Mouse (Mus musculus) midbrain, embryonic 12.5 days (tissue): Measurements from ENCODE around the gene Lmnb2. TPM values are rescaled to one million over a fixed set of nuclear protein-coding genes. Genes with fewer than 3 reads are reported as not detected.

Experiments
- ATAC-seq: fragments of 200-750 bp; cut with Nextera tagmentation; 2 replicates; pipeline ENCODE4 v1.8.0; 2017; ENCODE audit warnings: low read depth, moderate TSS enrichment, moderate library complexity; ENCODE audit not compliant: low FRiP score
- H3K27ac ChIP-seq: fragments of 300-500 bp; sonication (generic); replicated peaks from 2 replicates; pipeline ENCODE4 v1.5.1; 2016; ENCODE audit warnings: mild to moderate bottlenecking
- H3K27me3 ChIP-seq: fragments of 300-500 bp; sonication (generic); 2 replicates; pipeline ENCODE4 v1.6.1; 2016; ENCODE audit warnings: mild to moderate bottlenecking
- H3K36me3 ChIP-seq: fragments of 300-500 bp; sonication (generic); 2 replicates; pipeline ENCODE4 v1.6.1; 2016
- H3K4me1 ChIP-seq: fragments of 300-500 bp; sonication (generic); 2 replicates; pipeline ENCODE4 v1.6.1; 2016
- H3K4me2 ChIP-seq: fragments of 300-500 bp; sonication (generic); replicated peaks from 2 replicates; pipeline ENCODE4 v1.6.1; 2016; ENCODE audit warnings: mild to moderate bottlenecking, moderate library complexity
- H3K4me3 ChIP-seq: fragments of 300-500 bp; sonication (generic); 2 replicates; pipeline ENCODE4 v1.5.1; 2016; ENCODE audit warnings: mild to moderate bottlenecking
- H3K9ac ChIP-seq: fragments of 300-500 bp; sonication (generic); replicated peaks from 2 replicates; pipeline ENCODE4 v1.6.1; 2016; ENCODE audit warnings: mild to moderate bottlenecking, moderate library complexity
- H3K9me3 ChIP-seq: fragments of 300-500 bp; sonication (generic); 2 replicates; pipeline ENCODE4 v1.6.1; 2016; ENCODE audit warnings: mild to moderate bottlenecking
- WGBS: fragments of 180-500 bp; shearing (Covaris S2); methylation state at CpG from one replicate; pipeline ENCODE4 v1.1.7; 2016; 5-methylcytosine and 5-hydroxymethylcytosine counted together
- polyA plus RNA-seq: library from polyadenylated mRNA; unstranded; fragments of >200 nt; fragmentation: Nextera tagmentation; extraction: Ambion mirVana; gene quantifications from 2 replicates; pipeline ENCODE4 v1.2.1, GENCODE M21; 2016

Lmnb2 gene
- polyA plus RNA-seq, 1 experiment from 2014 or later: 62.0 TPM

- Histone ChIP-seq H3K4me2 (no peak overlapping the region), H3K9me3 (no peaks in the 10 kb centered on the region), H3K36me3 (peaks cover 61% of the 10 kb centered on the region), H3K9ac (no peak overlapping the region), H3K27ac (no peak overlapping the region), H3K27me3 (peaks cover 9% of the 10 kb centered on the region), H3K4me1 (peaks cover 24% of the 10 kb centered on the region), H3K4me3 (no peak overlapping the region)
- 93% methylated on average over 9 of the region's 9 CpGs for WGBS
- ATAC-seq: no peak
Measured at GRCm38 (mm10) chr10:80902273-80902940, 15.6 kb downstream of the Lmnb2 start.

- Histone ChIP-seq H3K36me3 (peaks cover 55% of the 10 kb centered on the region), H3K4me2 (peak overlapping the region; percentile 97; the same call in 1 of the 2 replicates), H3K27me3 (peaks cover 10% of the 10 kb centered on the region), H3K4me3 (no peak overlapping the region), H3K9ac (no peak overlapping the region; the same call in 1 of the 2 replicates), H3K4me1 (peaks cover 24% of the 10 kb centered on the region), H3K9me3 (no peaks in the 10 kb centered on the region), H3K27ac (peak overlapping the region; percentile 49)
- no peak for ATAC-seq
- 89% methylated on average over 19 of the region's 19 CpGs for WGBS
Measured at GRCm38 (mm10) chr10:80901409-80902272, 16.4 kb downstream of the Lmnb2 start.

GRCm38 (mm10) chr10:80900318-80901247, 17.5 kb downstream of the Lmnb2 start, which contains the start of gene Timm13:
Gene Timm13, minus strand, starts transcription at chr10:80900969.
- H3K27me3 ChIP-seq: peaks cover 10% of the 10 kb centered on the region
- H3K9me3 ChIP-seq: no peaks in the 10 kb centered on the region
- peak; percentile 94 for ATAC-seq
- H3K9ac ChIP-seq: peak within 1 kb of the TSS; percentile 83
- H3K27ac ChIP-seq: peak within 1 kb of the TSS; percentile 84
- H3K4me2 ChIP-seq: peak within 1 kb of the TSS; percentile 97
- WGBS: under 1% methylated on average over 72 of the region's 72 CpGs
- peaks cover 45% of the 10 kb centered on the region for H3K36me3 ChIP-seq
- peaks cover 24% of the 10 kb centered on the region for H3K4me1 ChIP-seq
- peak within 1 kb of the TSS; percentile 92 for H3K4me3 ChIP-seq

- Histone ChIP-seq H3K27ac (peak overlapping the region; percentile 84; the same call in 1 of the 2 replicates), H3K4me2 (peak overlapping the region; percentile 97), H3K4me1 (peaks cover 24% of the 10 kb centered on the region), H3K27me3 (peaks cover 10% of the 10 kb centered on the region), H3K9ac (peak overlapping the region; percentile 83), H3K36me3 (peaks cover 37% of the 10 kb centered on the region), H3K4me3 (peak overlapping the region; percentile 92), H3K9me3 (no peaks in the 10 kb centered on the region)
- 0 out of 2 replicates have a peak, but pooled peaks have one; percentile 0 for ATAC-seq
- WGBS: 17% methylated on average over 25 of the region's 25 CpGs
Measured at GRCm38 (mm10) chr10:80899591-80900317, 18.3 kb downstream of the Lmnb2 start.

GRCm38 (mm10) chr10:80899074-80899473, 19.0 kb downstream of the Lmnb2 start:
- no peak for ATAC-seq
- no peak overlapping the region; the same call in 1 of the 2 replicates for H3K9ac ChIP-seq
- H3K27me3 ChIP-seq: peaks cover 10% of the 10 kb centered on the region
- H3K4me3 ChIP-seq: peak overlapping the region; percentile 92; the same call in 1 of the 2 replicates
- H3K36me3 ChIP-seq: peaks cover 30% of the 10 kb centered on the region
- no peaks in the 10 kb centered on the region for H3K9me3 ChIP-seq
- WGBS: 90% methylated on average over 8 of the region's 8 CpGs
- H3K27ac ChIP-seq: no peak overlapping the region
- H3K4me1 ChIP-seq: peaks cover 24% of the 10 kb centered on the region
- peak overlapping the region; percentile 97; the same call in 1 of the 2 replicates for H3K4me2 ChIP-seq

- peak overlapping the region; percentile 17 for H3K4me2 ChIP-seq
- no peak overlapping the region for H3K4me3 ChIP-seq
- H3K27me3 ChIP-seq: peaks cover 10% of the 10 kb centered on the region
- H3K4me1 ChIP-seq: peaks cover 24% of the 10 kb centered on the region
- peaks cover 19% of the 10 kb centered on the region for H3K36me3 ChIP-seq
- ATAC-seq: no peak
- no peak overlapping the region for H3K9ac ChIP-seq
- no peaks in the 10 kb centered on the region for H3K9me3 ChIP-seq
- WGBS: 28% methylated on average over 41 of the region's 41 CpGs
- no peak overlapping the region for H3K27ac ChIP-seq
Measured at GRCm38 (mm10) chr10:80897861-80898510, 20.1 kb downstream of the Lmnb2 start.

- no peak overlapping the region for H3K4me3 ChIP-seq
- no peak overlapping the region for H3K9ac ChIP-seq
- no peak overlapping the region for H3K4me2 ChIP-seq
- H3K9me3 ChIP-seq: no peaks in the 10 kb centered on the region
- peaks cover 24% of the 10 kb centered on the region for H3K4me1 ChIP-seq
- no peak for ATAC-seq
- WGBS: 73% methylated on average over 24 of the region's 24 CpGs
- peaks cover 10% of the 10 kb centered on the region; the same call in 1 of the 2 replicates for H3K36me3 ChIP-seq
- H3K27me3 ChIP-seq: peaks cover 10% of the 10 kb centered on the region
- no peak overlapping the region for H3K27ac ChIP-seq
Measured at GRCm38 (mm10) chr10:80896581-80897485, 21.2 kb downstream of the Lmnb2 start.

- Histone ChIP-seq H3K36me3 (peaks cover 10% of the 10 kb centered on the region; the same call in 1 of the 2 replicates), H3K27me3 (peaks cover 10% of the 10 kb centered on the region), H3K27ac (no peak overlapping the region), H3K9ac (no peak overlapping the region), H3K4me2 (no peak overlapping the region), H3K4me3 (no peak overlapping the region), H3K9me3 (no peaks in the 10 kb centered on the region), H3K4me1 (peaks cover 24% of the 10 kb centered on the region)
- ATAC-seq: no peak
- 91% methylated on average over 6 of the region's 6 CpGs for WGBS
Measured at GRCm38 (mm10) chr10:80895697-80896096, 22.3 kb downstream of the Lmnb2 start.

- Histone ChIP-seq H3K4me2 (no peak overlapping the region), H3K4me1 (peaks cover 24% of the 10 kb centered on the region), H3K9ac (no peak overlapping the region), H3K27ac (no peak overlapping the region), H3K27me3 (peaks cover 13% of the 10 kb centered on the region), H3K9me3 (no peaks in the 10 kb centered on the region), H3K36me3 (peaks cover 10% of the 10 kb centered on the region; the same call in 1 of the 2 replicates), H3K4me3 (no peak overlapping the region)
- ATAC-seq: no peak
- WGBS: 95% methylated on average over 7 of the region's 7 CpGs
Measured at GRCm38 (mm10) chr10:80895100-80895499, 22.9 kb downstream of the Lmnb2 start.

GRCm38 (mm10) chr10:80887181-80887580, 30.9 kb downstream of the Lmnb2 start:
- Histone ChIP-seq H3K27me3 (peaks cover 24% of the 10 kb centered on the region), H3K9me3 (no peaks in the 10 kb centered on the region), H3K4me1 (no peaks in the 10 kb centered on the region), H3K4me3 (no peak overlapping the region), H3K36me3 (no peaks in the 10 kb centered on the region), H3K4me2 (no peak overlapping the region), H3K27ac (no peak overlapping the region), H3K9ac (no peak overlapping the region)
- 85% methylated on average over 11 of the region's 11 CpGs for WGBS
- no peak for ATAC-seq
